Mouse (Mus musculus): ENCODE data around the gene Clmn. TPM values are rescaled to one million over a fixed set of nuclear protein-coding genes. Genes with fewer than 3 reads are reported as not detected.
A peak's percentile ranks its signal among the peaks of the same experiment; 100 is the strongest.
"Not testable (repeated sequence)": the region's sequence is repeated elsewhere in the genome, so short reads cannot be mapped to it uniquely, and the experiment has no call there.

Gene Clmn
- total RNA-seq, 2 experiments from 2014 or later = 67.8 to 72.5 TPM

- DNase-seq (ENCODE audit: low spot score in 2 of 2) = no peak
Observed at GRCm38 (mm10) chr12:104844279-104844678, 20.6 kb downstream of the Clmn start.

DNA sequence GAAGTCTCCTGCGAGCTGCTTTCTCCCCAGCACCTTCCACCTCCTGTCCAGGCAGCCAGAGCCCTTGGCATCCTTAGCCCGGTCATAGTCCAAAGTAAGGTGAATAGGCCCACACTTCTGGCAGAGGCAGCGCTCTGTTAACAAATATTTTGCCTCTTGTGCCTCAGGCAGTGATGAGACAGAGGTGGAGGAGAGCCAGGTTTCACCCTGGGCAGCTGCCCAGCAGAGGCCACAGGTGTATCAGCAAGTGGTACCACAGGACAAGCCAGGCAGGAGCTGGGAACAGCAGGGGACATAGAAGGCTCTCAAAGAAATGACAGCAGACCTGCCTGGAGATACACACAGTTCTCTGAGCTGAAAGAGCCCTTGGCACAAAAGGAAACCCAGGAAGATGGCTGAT lies 23.6 kb downstream of the Clmn start:
- no peak for DNase-seq (ENCODE audit: low spot score in 2 of 2)

DNA sequence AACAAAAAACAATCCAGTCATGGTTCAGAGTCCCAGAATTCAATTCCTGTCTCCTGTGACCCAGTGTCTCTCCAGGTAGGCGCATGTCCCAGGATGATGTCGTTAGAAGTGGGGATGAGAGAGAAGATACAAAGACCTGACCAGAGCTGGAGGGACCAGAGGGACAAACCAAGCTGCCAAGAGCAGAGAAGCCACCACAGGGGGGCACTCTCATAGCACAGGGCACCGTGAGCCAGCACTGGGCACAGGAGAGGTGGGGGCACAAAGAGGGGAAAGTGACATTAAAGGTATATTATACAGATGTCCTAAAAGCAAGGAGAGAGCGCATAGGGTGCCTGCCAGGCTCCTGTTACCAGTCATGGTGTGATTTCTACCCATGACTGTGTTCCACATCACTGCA lies 25.9 kb downstream of the Clmn start:
- DNase-seq (ENCODE audit: low spot score in 2 of 2) = peak in 1 of 2 experiments; percentile 66

DNA sequence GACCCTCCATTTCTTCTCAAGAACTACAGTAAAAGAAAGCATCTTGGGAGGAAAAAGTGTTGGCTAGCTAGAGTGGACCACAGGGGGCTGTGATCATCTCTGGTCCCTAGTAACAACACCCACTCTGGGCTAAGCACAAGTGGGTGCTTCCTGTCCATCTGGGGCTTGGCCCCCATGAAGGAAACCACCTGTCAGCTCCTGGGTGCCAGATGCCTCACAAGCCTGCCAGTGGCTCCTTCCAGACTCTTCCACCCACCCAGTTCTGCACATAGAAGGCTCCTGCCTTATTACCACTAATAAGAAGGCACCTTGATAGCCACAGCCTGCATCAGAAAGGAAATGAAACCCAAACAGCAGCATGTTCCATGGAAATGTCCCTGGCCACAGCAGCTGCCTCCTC lies 26.4 kb downstream of the Clmn start:
- peak in 1 of 2 experiments; percentile 51 for DNase-seq (ENCODE audit: low spot score in 2 of 2)

- DNase-seq (ENCODE audit: low spot score in 2 of 2) = peak; percentile 64 to 75
Observed at GRCm38 (mm10) chr12:104837957-104838401, 26.9 kb downstream of the Clmn start.

- peak; percentile 70 to 91 for DNase-seq (ENCODE audit: low spot score in 2 of 2)
Observed at GRCm38 (mm10) chr12:104837111-104837837, 27.6 kb downstream of the Clmn start.

DNA sequence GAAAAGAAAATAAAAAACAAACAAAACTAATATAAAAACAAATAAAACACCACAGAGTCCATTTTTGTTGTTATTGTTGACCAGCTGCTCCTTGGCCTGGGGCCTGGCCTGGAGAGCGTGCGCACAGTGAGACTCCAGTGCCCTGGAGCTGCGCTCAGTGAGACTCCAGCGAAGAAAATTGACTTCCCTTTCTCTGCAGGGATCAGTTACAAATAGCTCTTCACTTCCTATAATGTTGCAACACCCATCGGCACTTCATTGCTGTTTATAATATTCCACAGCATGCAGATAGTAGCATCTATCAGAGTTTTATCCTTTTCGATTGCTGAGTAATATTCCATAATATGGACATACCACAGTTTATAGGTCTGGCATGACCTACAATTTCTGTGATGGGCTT lies 28.6 kb downstream of the Clmn start:
- DNase-seq (ENCODE audit: low spot score in 2 of 2) = no peak

- DNase-seq (ENCODE audit: low spot score in 2 of 2) = no peak
Observed at GRCm38 (mm10) chr12:104835369-104836094, 29.3 kb downstream of the Clmn start.

GRCm38 (mm10) chr12:104834772-104835171 lies 30.1 kb downstream of the Clmn start:
- no peak for DNase-seq (ENCODE audit: low spot score in 2 of 2)

GRCm38 (mm10) chr12:104830666-104831435 lies 34.0 kb downstream of the Clmn start:
- no peak for DNase-seq (ENCODE audit: low spot score in 2 of 2)

GRCm38 (mm10) chr12:104830283-104830639 lies 34.6 kb downstream of the Clmn start:
- no peak for DNase-seq (ENCODE audit: low spot score in 2 of 2)

GRCm38 (mm10) chr12:104829596-104830282 lies 35.1 kb downstream of the Clmn start:
- DNase-seq (ENCODE audit: low spot score in 2 of 2) = peak in 1 of 2 experiments; percentile 40

- not testable (repeated sequence) for DNase-seq (ENCODE audit: low spot score in 2 of 2)
Observed at GRCm38 (mm10) chr12:104828986-104829385, 35.9 kb downstream of the Clmn start.

DNA sequence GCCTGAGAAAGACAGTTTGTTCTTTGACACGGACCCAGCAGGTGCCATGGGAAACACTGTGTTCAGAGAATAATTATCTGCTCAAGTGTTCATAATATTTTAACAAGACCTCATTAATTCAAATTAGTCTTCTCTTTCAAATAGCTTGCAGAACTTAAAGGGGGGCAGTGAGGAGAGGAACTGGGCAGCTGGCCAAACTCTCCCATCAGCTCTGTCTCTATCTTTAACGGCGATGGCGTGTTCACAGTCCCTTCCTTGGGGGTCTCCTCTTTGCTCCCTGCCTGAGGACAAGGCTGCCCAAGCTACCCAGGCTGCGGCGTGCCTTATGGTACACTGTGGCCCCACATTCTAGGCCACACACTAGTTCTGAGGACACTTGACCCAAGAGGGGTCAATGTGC lies 37.2 kb downstream of the Clmn start:
- no peak for DNase-seq (ENCODE audit: low spot score in 2 of 2)

DNA sequence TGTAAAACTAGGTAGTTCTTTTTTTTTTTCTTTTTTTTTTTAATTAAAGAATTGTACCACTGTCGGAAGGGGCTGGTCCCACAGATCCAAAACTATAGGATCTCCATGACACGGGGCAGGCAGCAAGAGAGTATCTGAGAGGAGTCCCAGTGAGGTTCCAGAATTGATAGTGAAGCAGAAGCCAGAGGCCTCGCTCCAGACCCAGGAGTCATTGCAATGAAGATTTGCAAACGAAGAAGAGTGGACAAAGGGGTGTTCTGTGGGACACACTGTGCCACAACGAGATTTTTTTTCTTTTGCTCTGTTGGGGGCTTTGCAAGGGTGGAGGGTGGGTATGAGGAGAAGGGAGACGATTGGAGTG lies 40.0 kb downstream of the Clmn start:
- DNase-seq (ENCODE audit: low spot score in 2 of 2) = no peak

DNA sequence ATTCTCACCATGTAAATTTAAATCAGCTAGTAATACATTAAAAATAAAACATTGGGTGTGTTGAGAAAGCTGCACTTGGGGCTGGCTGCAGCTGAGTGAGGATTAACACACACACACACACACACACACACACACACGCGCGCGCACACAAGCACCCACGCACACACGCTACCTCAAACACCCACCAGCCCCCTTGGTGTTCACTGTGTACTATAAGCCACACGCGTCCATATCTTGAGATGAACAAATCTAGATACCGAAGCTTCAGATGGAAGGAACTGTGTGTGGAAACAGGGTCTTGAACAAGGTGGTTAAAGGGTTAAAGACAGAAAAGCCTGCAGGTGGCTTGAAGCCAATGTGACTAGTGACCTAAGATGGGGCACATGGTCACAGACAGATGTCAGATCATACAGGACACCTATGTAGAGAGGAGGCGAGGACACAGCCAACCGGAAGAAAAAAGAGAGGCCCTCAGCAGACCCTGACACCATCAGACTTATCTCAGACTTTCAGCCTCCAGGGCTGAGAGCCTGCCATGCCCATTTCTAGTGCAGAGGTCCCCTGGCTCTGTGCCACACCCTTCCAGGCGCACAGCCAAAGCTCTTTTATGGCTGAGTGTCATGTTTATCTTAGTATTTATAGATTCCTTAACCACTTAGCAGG lies 40.5 kb downstream of the Clmn start:
- no peak for DNase-seq (ENCODE audit: low spot score in 2 of 2)

DNA sequence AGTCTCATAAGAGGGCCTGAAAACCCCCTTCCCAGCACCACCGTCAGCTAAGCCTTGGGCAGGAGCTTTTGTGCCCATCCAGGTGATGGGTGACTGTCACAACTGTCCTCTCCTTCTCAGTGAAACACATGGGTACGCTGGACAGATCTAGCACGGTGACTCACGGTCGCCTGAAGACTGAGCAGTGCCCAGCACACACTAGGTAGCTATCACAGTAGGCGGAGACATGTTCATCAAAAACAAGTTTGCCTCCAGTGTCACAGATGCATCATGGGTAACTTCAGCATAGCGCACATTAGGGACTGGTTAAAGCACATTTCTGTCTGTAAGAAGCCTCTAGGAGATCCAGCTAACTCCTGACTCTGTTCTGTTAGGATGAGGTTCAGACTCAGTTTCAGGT lies 41.2 kb downstream of the Clmn start:
- no peak for DNase-seq (ENCODE audit: low spot score in 2 of 2)

GRCm38 (mm10) chr12:104822838-104823599 lies 41.9 kb downstream of the Clmn start:
- DNase-seq (ENCODE audit: low spot score in 2 of 2) = no peak

DNA sequence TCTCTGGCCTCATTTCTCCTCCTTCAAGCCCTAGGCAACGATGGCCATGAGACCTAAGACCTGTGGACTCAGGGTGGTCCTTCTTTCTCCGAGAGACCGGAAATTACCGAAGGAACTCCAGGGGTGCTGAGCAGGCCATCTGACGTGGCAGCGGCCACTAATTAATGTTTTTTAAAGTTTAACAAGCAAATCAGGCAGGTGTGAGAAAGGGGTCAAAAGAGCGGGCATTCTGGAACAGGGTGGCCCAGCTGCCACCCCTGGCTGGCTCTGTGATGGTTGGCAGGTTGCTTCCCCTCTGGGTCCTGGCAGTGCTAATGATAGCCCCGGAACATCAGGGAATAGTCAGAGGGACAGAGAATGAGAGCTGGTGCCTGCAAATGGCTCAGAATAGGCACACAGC lies 42.7 kb downstream of the Clmn start:
- no peak for DNase-seq (ENCODE audit: low spot score in 2 of 2)

- no peak for DNase-seq (ENCODE audit: low spot score in 2 of 2)
Observed at GRCm38 (mm10) chr12:104820061-104820460, 44.8 kb downstream of the Clmn start.

Measured in layer of hippocampus, postnatal 14 days (tissue).